Mouse (Mus musculus): Measurements from ENCODE around the gene Lamtor3. TPM values are rescaled to one million over a fixed set of nuclear protein-coding genes. Genes with fewer than 3 reads are reported as not detected.

Gene Lamtor3
- polyA plus RNA-seq (2012): 18.2 and 19.3 TPM in 2 replicates

GRCm38 (mm10) chr3:137918172-137918931 lies at the start of gene Lamtor3:
Gene Lamtor3, plus strand, starts transcription at chr3:137918506.

Other genes starting within 250 kb of the Lamtor3 start
- not detected in 2 replicates for gene Gm21962, start 247.0 kb upstream of the Lamtor3 start, polyA plus RNA-seq (2012)
- 2,416 and 2,588 TPM in 2 replicates for gene H2afz, start 54.0 kb upstream of the Lamtor3 start, polyA plus RNA-seq (2012)
- gene Dnajb14, start 50.8 kb upstream of the Lamtor3 start, polyA plus RNA-seq (2012): 1.4 and 1.6 TPM in 2 replicates
- 18.8 and 31.8 TPM in 2 replicates for gene Dapp1, start 63.0 kb downstream of the Lamtor3 start, polyA plus RNA-seq (2012)
- 0.03 and 0.05 TPM in 2 replicates for gene 1110002E22Rik, start 146.5 kb downstream of the Lamtor3 start, polyA plus RNA-seq (2012)
- not detected in 2 replicates for gene Gm5105, start 148.9 kb downstream of the Lamtor3 start, polyA plus RNA-seq (2012)
- 1.8 and 2.6 TPM in 2 replicates for gene Trmt10a, start 224.9 kb downstream of the Lamtor3 start, polyA plus RNA-seq (2012)
- 0.38 and 0.98 TPM in 2 replicates for gene Mttp, start 226.5 kb downstream of the Lamtor3 start, polyA plus RNA-seq (2012)